Comparison of ENCODE assay signal across 20 mouse cellular contexts in the genomic region with DNA sequence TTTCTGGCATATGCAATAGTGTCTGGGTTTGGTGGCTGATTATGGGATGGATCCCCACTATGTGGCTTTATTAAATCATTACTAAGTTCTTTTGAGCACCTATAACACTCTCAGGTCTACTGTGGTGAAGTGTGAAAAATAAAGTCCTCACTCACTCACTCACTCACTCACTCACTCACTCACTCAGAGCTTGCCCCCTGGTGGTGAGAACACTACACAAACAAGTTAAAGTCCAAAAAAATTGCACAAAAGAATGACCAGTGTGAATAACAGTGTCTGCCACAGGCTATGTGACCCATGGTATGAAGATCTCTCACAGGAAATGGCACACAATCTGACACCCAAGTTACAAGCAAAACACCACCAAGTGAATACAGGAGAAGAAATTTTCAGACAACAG. TPM values are rescaled to one million over a fixed set of nuclear protein-coding genes. Genes with fewer than 3 reads are reported as not detected.
A peak's percentile ranks its signal among the peaks of the same experiment; 100 is the strongest.
DNase-seq lines count a peak whose midpoint lies in the region; ATAC-seq and TF ChIP-seq lines count a peak whose summit lies in the region.
"Had no signal": no experiment of that assay in that cellular context is flagged by ENCODE, and none has a peak within 500 bp of the region (broad histone marks: within the 10 kb centered on the region; RNA-seq: fewer than 3 reads in every experiment).

No protein-coding gene starts in this region.

- no peak for TF ChIP-seq POLR2A in lung, adult 2 months (IDR thresholded peaks at IDR 0.05; ENCODE audit: borderline replicate concordance, extremely low read depth, low read depth, low read length)

- no peak for ATAC-seq in intestine, postnatal 0 days
- ATAC-seq in intestine, embryonic 16.5 days, result no peak
- ATAC-seq in lung, postnatal 0 days, result no peak
- peak; percentile 31; the same call in 1 of the 2 replicates for ATAC-seq in liver, embryonic 14.5 days (ENCODE audit: insufficient read depth)
- ATAC-seq: forebrain, embryonic 15.5 days had no signal

- no peak for TF ChIP-seq EP300 in lung, postnatal 0 days (IDR thresholded peaks at IDR 0.05)
- TF ChIP-seq EP300 in liver, embryonic 14.5 days (IDR thresholded peaks at IDR 0.05; ENCODE audit: low read depth), result no peak

- peak; percentile 52 for TF ChIP-seq CTCF in intestine, postnatal 0 days (IDR thresholded peaks at IDR 0.05; ENCODE audit: low read depth)
- peak; percentile 53 for TF ChIP-seq CTCF in lung, postnatal 0 days (IDR thresholded peaks at IDR 0.05)
- no peak for TF ChIP-seq CTCF in lung, adult 2 months (IDR thresholded peaks at IDR 0.05; ENCODE audit: insufficient read depth, low read length)
- peak; percentile 49 for TF ChIP-seq CTCF in liver, embryonic 14.5 days (IDR thresholded peaks at IDR 0.05; ENCODE audit: low read depth)

- no peaks in the 10 kb centered on the region for H3K9me3 ChIP-seq in intestine, postnatal 0 days (ENCODE audit: control insufficient read depth)
- H3K9me3 ChIP-seq in intestine, embryonic 16.5 days (ENCODE audit: control insufficient read depth, low read length), result no peaks in the 10 kb centered on the region
- H3K9me3 ChIP-seq in lung, postnatal 0 days (ENCODE audit: low read length), result no peaks in the 10 kb centered on the region
- H3K9me3 ChIP-seq in liver, embryonic 14.5 days (ENCODE audit: control insufficient read depth, low read length), result no peaks in the 10 kb centered on the region
- H3K9me3 ChIP-seq: forebrain, embryonic 15.5 days; hindbrain, embryonic 15.5 days had no signal

- H3K4me2 ChIP-seq in intestine, postnatal 0 days (replicated peaks; ENCODE audit: low read depth), result no peak overlapping the region
- H3K4me2 ChIP-seq in intestine, embryonic 16.5 days (ENCODE audit: low read depth, low read length), result no peak overlapping the region
- no peak overlapping the region for H3K4me2 ChIP-seq in lung, postnatal 0 days (replicated peaks; ENCODE audit: low read depth, low read length)
- no peak overlapping the region for H3K4me2 ChIP-seq in liver, embryonic 14.5 days (ENCODE audit: low read depth)
- H3K4me2 ChIP-seq: forebrain, embryonic 15.5 days; hindbrain, embryonic 15.5 days had no signal

- intact Hi-C loops in left cerebral cortex, postnatal 36 days (cut with DNase I), result no loop called here

- no peak overlapping the region for H3K9ac ChIP-seq in intestine, postnatal 0 days (ENCODE audit: low read depth, low read length)
- no peak overlapping the region for H3K9ac ChIP-seq in intestine, embryonic 16.5 days (ENCODE audit: low read depth, low read length)
- no peak overlapping the region for H3K9ac ChIP-seq in lung, postnatal 0 days (replicated peaks; ENCODE audit: low read depth)
- H3K9ac ChIP-seq in liver, embryonic 14.5 days (replicated peaks), result no peak overlapping the region
- H3K9ac ChIP-seq: forebrain, embryonic 15.5 days; hindbrain, embryonic 15.5 days had no signal

- H3K27me3 ChIP-seq in intestine, postnatal 0 days (replicated peaks; ENCODE audit: control insufficient read depth, insufficient read depth, low read length), result no peaks in the 10 kb centered on the region
- no peaks in the 10 kb centered on the region for H3K27me3 ChIP-seq in intestine, embryonic 16.5 days (replicated peaks; ENCODE audit: control insufficient read depth, insufficient read depth, low read length)
- H3K27me3 ChIP-seq in lung, postnatal 0 days (replicated peaks; ENCODE audit: insufficient read depth, low read length), result no peaks in the 10 kb centered on the region
- no peaks in the 10 kb centered on the region for H3K27me3 ChIP-seq in liver, embryonic 14.5 days (ENCODE audit: control insufficient read depth, insufficient read depth, low read length)
- H3K27me3 ChIP-seq: forebrain, embryonic 15.5 days; hindbrain, embryonic 15.5 days; megakaryocyte, embryonic 14.5 days had no signal

- no peak overlapping the region for H3K4me3 ChIP-seq in intestine, postnatal 0 days (ENCODE audit: low read depth, low read length)
- no peak overlapping the region for H3K4me3 ChIP-seq in intestine, embryonic 16.5 days (ENCODE audit: low read length)
- no peak overlapping the region for H3K4me3 ChIP-seq in lung, postnatal 0 days (ENCODE audit: low read depth, low read length)
- no peak overlapping the region for H3K4me3 ChIP-seq in lung, adult 2 months (replicated peaks; ENCODE audit: extremely low read depth, low read depth, low read length)
- no peak overlapping the region for H3K4me3 ChIP-seq in liver, embryonic 14.5 days (ENCODE audit: insufficient read depth in 1 of 2, low read depth in 2 of 2, low read length in 2 of 2)
- H3K4me3 ChIP-seq: forebrain, embryonic 15.5 days; gastrocnemius, adult 2 months; hindbrain, embryonic 15.5 days; megakaryocyte, embryonic 14.5 days had no signal

- H3K36me3 ChIP-seq in intestine, postnatal 0 days (ENCODE audit: control insufficient read depth, insufficient read depth), result no peaks in the 10 kb centered on the region
- H3K36me3 ChIP-seq in intestine, embryonic 16.5 days (ENCODE audit: control insufficient read depth, insufficient read depth, low read length), result no peaks in the 10 kb centered on the region
- no peaks in the 10 kb centered on the region for H3K36me3 ChIP-seq in lung, postnatal 0 days (ENCODE audit: insufficient read depth, low read length)
- H3K36me3 ChIP-seq in liver, embryonic 14.5 days (replicated peaks; ENCODE audit: control insufficient read depth, insufficient read depth, low read depth), result no peaks in the 10 kb centered on the region
- H3K36me3 ChIP-seq: forebrain, embryonic 15.5 days had no signal

- H3K27ac ChIP-seq in intestine, postnatal 0 days (ENCODE audit: low read depth, low read length), result no peak overlapping the region
- H3K27ac ChIP-seq in intestine, embryonic 16.5 days (ENCODE audit: low read length), result no peak overlapping the region
- H3K27ac ChIP-seq in lung, postnatal 0 days (ENCODE audit: low read length), result no peak overlapping the region
- H3K27ac ChIP-seq in liver, embryonic 14.5 days, result no peak overlapping the region
- H3K27ac ChIP-seq: forebrain, embryonic 15.5 days; gastrocnemius, adult 2 months; hindbrain, embryonic 15.5 days had no signal

- H3K4me1 ChIP-seq in intestine, postnatal 0 days (replicated peaks; ENCODE audit: control insufficient read depth, insufficient read depth, low read length), result no peaks in the 10 kb centered on the region
- no peaks in the 10 kb centered on the region for H3K4me1 ChIP-seq in intestine, embryonic 16.5 days (ENCODE audit: control insufficient read depth, insufficient read depth, low read length)
- no peaks in the 10 kb centered on the region for H3K4me1 ChIP-seq in lung, postnatal 0 days (ENCODE audit: insufficient read depth, low read depth, low read length)
- no peaks in the 10 kb centered on the region for H3K4me1 ChIP-seq in lung, adult 2 months (ENCODE audit: control insufficient read depth, insufficient read depth, low read length)
- H3K4me1 ChIP-seq in liver, embryonic 14.5 days (replicated peaks; ENCODE audit: control insufficient read depth in 2 of 2, insufficient read depth in 2 of 2, low read length in 1 of 2), result peaks cover 0 to 11% of the 10 kb centered on the region in 2 experiments; a peak in 3 of 4 replicates
- H3K4me1 ChIP-seq: forebrain, embryonic 15.5 days; hindbrain, embryonic 15.5 days had no signal

- DNase-seq in lung, postnatal 0 days (ENCODE audit: low spot score), result peak; percentile 14
- no peak for DNase-seq in lung, adult 2 months
- peak; percentile 7 for DNase-seq in NIH3T3 (ENCODE audit: low read depth)
- DNase-seq in liver, embryonic 14.5 days (ENCODE audit: low read depth in 3 of 3, low spot score in 3 of 3), result peak in 1 of 3 experiments; percentile 10
- no peak for DNase-seq in left cerebral cortex, postnatal 36 days (ENCODE audit: low spot score in 2 of 2)
- DNase-seq in urinary bladder, adult 18-20 months (ENCODE audit: low spot score in 2 of 2), result no peak
- DNase-seq: adrenal gland, postnatal 14 days; cerebellum, adult 8-10 months; gastrocnemius, adult 2 months; heart, postnatal 10 days; layer of hippocampus, postnatal 36 days; left cerebral cortex, postnatal 4 days; lung, adult 18-20 months; right cerebral cortex, postnatal 4 days; thymus, adult 18-20 months had no signal

RNA-seq across cellular contexts. Expression of gene Sh2d4b, which starts 30.0 kb away (rescaled TPM):
- not detected in 2 replicates for polyA plus RNA-seq in intestine, postnatal 0 days (2015; fragmentation: Nextera tagmentation; extraction: Ambion mirVana)
- polyA plus RNA-seq in intestine, embryonic 16.5 days (2015; fragmentation: Nextera tagmentation; extraction: Ambion mirVana), result 0.11 and 0.13 TPM in 2 replicates
- polyA plus RNA-seq in lung, postnatal 0 days (2015; fragmentation: Nextera tagmentation; extraction: Ambion mirVana), result 0.38 and 0.58 TPM in 2 replicates
- polyA plus RNA-seq in lung, adult 2 months (2012; rRNA removed), result 0.41 and 0.54 TPM in 2 replicates
- polyA plus RNA-seq in liver, embryonic 14.5 days (2012; rRNA removed), result 0.18 and 0.23 TPM in 2 replicates
- polyA plus RNA-seq in liver, embryonic 14.5 days (2014; fragmentation: Nextera tagmentation; extraction: Ambion mirVana), result 0.08 TPM in 1 of 2 replicates, not detected in the other
- total RNA-seq in left cerebral cortex, postnatal 36 days (2021), result 1 to 10 TPM; 2.7 to 7.9 TPM

Comparison
In these comparisons a context has a peak if more than half of its experiments do, and no peak if none do; other contexts are left out.
1. DNase-seq: peak in lung, postnatal 0 days (single experiment) and NIH3T3 (single experiment); none in lung, adult 2 months (single experiment), left cerebral cortex, postnatal 36 days (0 of 2) and urinary bladder, adult 18-20 months (0 of 2).